Mouse (Mus musculus) CD4-positive, CD25-positive, alpha-beta regulatory T cell, adult 2 months (primary cell): ENCODE measurements around the gene Inpp4b.

Experiments used
- DNase-seq: peaks from one replicate; pipeline ENCODE4 v3.0.0-alpha.2; 2012; ENCODE audit warnings: low read depth, low spot score

Gene Inpp4b

GRCm38 (mm10) chr8:81466776-81467175, 124.4 kb downstream of the Inpp4b start:
- DNase-seq, result no peak

DNA sequence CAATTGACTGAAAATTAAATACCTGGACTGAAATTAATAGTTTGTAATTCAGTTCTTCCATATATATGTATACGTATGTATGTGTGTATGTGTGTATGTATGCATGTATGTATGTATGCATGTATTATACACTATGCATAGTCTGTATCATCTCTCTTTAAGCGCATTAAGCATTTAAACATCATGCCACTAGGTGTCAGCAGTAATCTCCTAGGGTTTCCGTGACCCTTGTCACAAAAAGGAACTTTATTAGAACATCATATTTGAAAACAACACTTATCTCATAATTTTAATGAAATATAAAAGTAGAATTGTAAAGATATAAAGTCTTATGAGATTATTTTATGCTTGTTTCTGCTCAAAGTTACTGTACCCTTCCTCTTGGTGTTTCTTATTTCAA, 136.3 kb downstream of the Inpp4b start:
- peak; percentile 79 for DNase-seq

DNA sequence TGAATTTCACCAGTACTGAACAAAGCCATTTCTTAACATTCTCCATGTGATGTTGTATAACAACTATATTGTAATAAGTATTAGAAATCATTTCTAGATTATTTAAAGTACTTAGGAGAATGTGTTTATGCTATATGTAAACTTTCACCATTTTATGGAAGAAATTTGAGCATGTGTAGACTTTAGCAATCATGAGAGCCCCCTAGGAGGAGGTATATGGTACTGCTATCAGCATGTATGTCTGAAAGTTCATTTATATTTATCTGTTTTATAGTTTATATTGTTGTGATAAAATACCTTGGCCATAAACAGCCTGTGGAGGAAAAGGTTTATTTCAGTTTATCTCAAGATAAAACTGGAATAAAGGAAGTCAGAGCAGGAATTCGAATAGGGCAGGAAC, 141.5 kb downstream of the Inpp4b start:
- DNase-seq, result no peak

DNA sequence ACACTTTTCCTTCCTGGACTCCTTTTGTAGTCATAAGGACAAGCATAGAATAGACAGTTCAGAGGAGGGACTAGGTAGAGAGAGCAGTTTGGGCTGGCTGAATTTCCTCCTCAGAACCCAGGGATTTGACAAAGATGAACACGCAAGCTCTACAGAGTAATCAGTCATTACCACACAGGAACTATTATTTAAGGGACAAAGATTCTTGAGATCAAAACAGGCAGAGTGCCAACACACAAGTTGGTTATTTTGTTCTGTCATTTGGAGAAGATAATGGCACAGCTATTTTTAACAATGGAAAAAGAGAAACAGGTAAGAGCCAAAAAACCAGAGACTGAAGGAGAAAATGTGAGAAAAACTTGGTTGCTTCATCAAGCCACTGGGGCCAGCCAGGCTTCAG, 143.3 kb downstream of the Inpp4b start:
- no peak for DNase-seq

- DNase-seq, result no peak
Measured at GRCm38 (mm10) chr8:81489894-81490661, 147.7 kb downstream of the Inpp4b start.

DNA sequence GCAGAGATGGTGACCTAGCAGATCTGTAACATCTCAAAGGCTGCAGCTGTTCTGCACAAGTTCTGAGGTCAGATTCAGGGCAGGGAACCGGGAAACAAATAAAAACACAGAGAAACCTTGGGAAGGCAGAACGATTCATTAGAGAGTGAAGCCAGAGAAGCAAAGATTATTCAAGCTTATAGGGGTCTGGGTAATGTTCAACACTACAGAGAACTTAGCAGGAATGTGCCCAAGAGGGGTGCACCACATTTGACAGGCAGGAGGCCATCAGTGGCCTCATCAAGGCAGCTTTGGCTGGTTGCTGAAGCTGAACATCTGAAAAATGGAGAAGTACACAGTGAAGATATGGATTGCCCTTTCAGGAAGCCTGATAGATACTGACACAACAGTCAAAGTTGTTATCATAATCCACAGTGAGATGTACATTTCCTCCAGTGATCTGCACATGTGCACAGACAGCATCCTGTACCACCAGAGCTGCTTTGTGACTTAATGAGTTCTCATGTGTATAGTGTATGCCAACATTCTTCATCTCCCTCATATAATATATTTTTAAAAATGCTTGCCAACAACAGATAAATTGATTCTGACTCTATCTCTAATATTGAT, 148.8 kb downstream of the Inpp4b start:
- DNase-seq, result peak; percentile 66

DNA sequence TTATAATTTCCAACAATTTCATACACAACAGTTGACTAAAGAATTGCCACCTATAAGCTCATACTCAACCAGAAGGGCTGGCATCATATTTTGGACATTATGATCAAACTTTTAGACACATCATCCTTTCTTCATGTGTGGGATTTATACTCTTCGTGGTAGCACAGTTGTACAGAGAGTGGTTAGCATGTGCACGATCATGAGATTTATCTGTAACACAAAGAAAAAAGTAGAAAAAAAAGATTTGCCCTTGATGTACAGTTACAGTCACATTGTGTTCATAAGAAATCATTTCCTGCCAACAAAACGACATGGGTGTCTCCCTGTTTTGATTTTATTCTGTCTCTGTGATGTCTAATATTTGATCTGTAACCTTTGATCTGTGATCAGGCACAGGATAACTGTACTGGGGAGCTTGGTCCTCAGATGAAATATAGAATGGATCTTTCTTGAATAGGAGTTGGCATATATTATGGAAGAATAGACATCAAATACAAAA, 149.4 kb downstream of the Inpp4b start:
- DNase-seq, result peak; percentile 66

DNA sequence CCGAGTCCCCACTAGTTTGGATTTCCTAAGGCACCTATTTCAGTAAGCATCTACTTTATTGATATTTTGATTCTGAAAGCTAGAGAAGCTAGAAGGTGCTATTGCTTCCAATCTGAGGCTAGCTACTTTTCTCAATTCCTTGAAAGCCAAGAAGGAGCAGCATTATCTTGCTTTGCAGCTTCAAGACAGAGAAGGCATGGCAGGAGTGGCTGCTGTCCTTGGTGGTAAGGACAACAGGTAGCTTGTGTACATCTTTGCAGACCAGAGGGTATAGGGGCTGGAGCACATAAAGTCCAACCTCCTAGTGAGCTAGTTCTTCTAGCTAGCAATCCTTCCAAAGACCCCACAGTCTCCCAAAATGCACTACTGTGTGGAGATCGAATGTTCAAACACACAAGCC, 152.5 kb downstream of the Inpp4b start:
- DNase-seq, result no peak

DNA sequence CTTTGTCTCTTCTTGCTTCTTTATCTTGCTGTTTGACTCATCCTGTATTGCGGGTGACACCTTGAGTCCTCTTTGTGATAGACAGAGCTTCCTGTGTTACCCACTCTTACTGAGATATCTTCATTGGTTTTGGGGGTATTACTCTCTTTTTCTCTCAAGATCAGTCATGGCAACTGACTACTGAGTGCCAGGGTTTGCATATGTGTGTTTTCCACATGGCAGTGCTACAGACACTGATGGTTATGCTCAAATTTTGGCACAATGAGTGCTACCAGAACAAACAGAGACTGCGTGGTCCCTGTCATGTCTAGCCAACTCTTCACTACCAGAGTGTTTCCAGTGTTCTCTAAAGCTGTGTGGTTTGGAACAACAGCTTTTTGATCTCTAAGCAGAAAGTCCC, 155.3 kb downstream of the Inpp4b start:
- DNase-seq, result peak; percentile 79

- DNase-seq, result peak; percentile 46
Measured at GRCm38 (mm10) chr8:81502216-81502615, 159.9 kb downstream of the Inpp4b start.

DNA sequence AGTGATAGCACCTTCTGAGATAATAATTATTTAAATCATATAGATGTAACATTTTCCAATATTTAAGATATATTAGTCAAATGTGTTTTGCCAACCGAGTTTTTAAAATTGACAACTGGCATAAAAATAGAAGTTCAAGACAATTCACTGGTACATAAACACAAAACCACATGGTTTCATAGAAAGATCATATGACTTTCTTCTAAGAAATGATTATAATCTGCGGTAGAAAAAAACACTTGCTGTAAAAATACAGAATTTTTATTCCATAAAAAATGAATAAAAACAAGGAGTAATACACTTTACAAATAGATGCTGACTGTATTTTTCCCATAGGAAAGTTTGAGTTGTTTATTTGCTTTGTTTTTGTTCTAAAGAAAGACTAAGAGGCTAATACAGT, 160.6 kb downstream of the Inpp4b start:
- DNase-seq, result no peak

GRCm38 (mm10) chr8:81512826-81513225, 170.5 kb downstream of the Inpp4b start:
- no peak for DNase-seq

DNA sequence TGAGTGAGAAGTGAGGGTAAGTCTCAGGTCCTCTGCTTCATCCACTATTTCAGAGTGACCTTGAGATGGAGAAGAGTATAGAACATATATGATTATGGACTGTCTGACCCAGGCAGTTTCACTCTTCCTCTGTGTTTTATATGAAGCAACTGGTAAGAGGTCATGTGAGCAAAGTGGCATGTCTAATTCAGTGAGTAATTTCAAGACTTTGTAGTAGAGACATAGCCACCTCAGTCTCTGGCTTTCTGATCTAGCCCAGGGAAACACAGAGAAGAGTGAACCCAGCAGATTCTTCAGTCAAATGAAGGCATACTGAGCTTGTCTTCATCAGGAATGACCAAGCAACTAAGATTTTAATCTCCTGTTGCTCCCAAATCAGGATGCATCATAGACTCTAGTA, 172.1 kb downstream of the Inpp4b start:
- DNase-seq, result peak; percentile 40

GRCm38 (mm10) chr8:81522085-81522484, 179.7 kb downstream of the Inpp4b start:
- DNase-seq, result no peak

DNA sequence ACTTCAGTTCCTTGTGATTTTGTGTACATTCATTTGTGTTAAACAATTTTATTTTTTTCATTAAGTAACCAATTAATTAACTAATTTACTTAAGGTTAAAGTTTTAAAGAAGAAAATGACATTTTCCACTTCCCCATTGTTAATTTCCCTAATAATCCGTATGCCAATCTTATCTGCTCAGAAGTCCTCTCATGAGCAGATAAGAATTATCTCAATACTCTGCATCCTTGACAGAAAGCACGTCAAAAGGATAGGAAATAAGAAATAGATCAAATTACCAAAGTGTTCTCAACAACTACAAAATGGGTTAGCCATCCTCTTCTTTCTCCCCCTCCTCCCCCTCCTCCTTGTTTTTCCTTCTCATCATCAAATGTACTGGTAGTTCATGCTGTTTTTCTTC, 182.2 kb downstream of the Inpp4b start:
- no peak for DNase-seq

GRCm38 (mm10) chr8:81527661-81528060, 185.3 kb downstream of the Inpp4b start:
- DNase-seq, result peak; percentile 24

- no peak for DNase-seq
Measured at GRCm38 (mm10) chr8:81538310-81538709, 196.0 kb downstream of the Inpp4b start.

- peak; percentile 84 for DNase-seq
Measured at GRCm38 (mm10) chr8:81558550-81558949, 216.2 kb downstream of the Inpp4b start.

- no peak for DNase-seq
Measured at GRCm38 (mm10) chr8:81562405-81562804, 220.0 kb downstream of the Inpp4b start.

DNA sequence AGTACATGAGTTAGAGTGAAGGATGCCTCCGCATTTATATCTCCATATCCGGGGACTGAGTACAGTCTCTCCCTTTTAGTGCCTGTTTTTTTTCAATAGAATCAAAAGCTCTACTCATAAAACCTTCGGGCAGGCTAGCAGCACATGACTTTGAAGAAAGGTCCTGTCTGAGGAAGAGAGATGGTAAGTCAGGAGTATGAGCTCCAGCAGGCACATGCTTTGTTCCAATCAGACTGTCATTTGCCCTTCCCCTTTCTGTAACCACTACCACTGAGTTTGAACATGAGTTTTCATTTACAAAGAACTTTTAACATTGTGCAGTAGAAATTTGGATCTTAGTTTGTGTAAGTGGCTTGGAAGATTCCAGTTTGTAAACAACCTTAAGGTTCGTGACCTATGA, 223.1 kb downstream of the Inpp4b start:
- DNase-seq, result no peak

GRCm38 (mm10) chr8:81572319-81573104, 230.2 kb downstream of the Inpp4b start:
- DNase-seq, result peak; percentile 55

GRCm38 (mm10) chr8:81575268-81575917, 233.0 kb downstream of the Inpp4b start:
- DNase-seq, result no peak
